Mouse (Mus musculus): ENCODE data around the gene Prkd3. TPM values are rescaled to one million over a fixed set of nuclear protein-coding genes. Genes with fewer than 3 reads are reported as not detected.

The Prkd3 gene
- polyA plus RNA-seq, 1 experiment from 2014 or later: 11.0 TPM

DNA sequence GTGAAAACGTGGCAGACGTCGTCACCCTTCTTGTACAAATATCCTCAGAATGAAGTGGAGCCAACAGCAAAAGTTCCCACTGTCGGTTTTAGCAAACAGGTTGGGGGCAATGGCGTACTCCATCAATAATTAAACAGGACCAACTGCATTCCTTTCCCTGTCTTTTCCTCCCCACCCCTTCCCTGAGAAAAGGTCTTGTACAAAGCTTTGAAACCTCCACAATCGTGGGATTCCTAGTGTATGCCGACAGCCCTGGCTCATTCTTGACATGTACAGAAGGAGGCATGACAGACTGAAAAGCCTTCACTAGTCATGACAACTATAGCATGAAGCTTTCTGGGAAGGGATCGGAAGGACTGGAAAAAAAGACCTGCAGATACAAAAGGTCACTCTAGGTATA, 67.4 kb downstream of the Prkd3 start:
- Histone ChIP-seq H3K4me1 (ENCODE audit: control insufficient read depth, insufficient read depth, low read depth, low read length) (no peaks in the 10 kb centered on the region), H3K27ac (ENCODE audit: low read depth, low read length) (no peak overlapping the region), H3K9ac (ENCODE audit: low read depth, low read length) (no peak overlapping the region), H3K4me3 (ENCODE audit: low read length) (no peak overlapping the region), H3K36me3 (ENCODE audit: control insufficient read depth, insufficient read depth, low read length) (peaks cover 10% of the 10 kb centered on the region), H3K27me3 (replicated peaks; ENCODE audit: control insufficient read depth, insufficient read depth, low read length) (no peaks in the 10 kb centered on the region), H3K9me3 (ENCODE audit: control insufficient read depth, low read length) (no peaks in the 10 kb centered on the region), H3K4me2 (ENCODE audit: low read length) (no peak overlapping the region)
- no peak for ATAC-seq
- 95% methylated on average over 8 of the region's 8 CpGs for WGBS

DNA sequence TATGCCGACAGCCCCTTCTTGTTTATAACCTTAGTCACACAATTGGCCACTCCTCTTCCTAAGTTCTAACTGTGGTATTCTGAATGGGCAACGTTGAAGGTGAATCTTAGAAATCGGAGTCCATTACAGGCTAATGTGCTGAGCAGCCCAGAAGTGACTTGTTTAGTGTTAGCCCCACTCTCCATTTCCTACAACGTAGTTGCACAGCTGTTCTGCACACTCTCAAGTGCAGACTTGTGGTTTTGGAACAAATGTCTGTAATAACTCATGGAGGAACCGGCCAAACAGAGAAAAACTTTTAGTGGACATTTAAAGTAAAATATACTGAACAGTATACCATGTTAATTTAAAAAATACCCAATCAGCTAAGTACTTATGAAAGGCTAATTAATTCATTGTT, 68.5 kb downstream of the Prkd3 start:
- Histone ChIP-seq H3K4me1 (ENCODE audit: control insufficient read depth, insufficient read depth, low read depth, low read length) (no peaks in the 10 kb centered on the region), H3K4me2 (ENCODE audit: low read length) (no peak overlapping the region), H3K36me3 (ENCODE audit: control insufficient read depth, insufficient read depth, low read length) (peaks cover 14% of the 10 kb centered on the region), H3K4me3 (ENCODE audit: low read length) (no peak overlapping the region), H3K9ac (ENCODE audit: low read depth, low read length) (no peak overlapping the region), H3K27me3 (replicated peaks; ENCODE audit: control insufficient read depth, insufficient read depth, low read length) (no peaks in the 10 kb centered on the region), H3K9me3 (ENCODE audit: control insufficient read depth, low read length) (no peaks in the 10 kb centered on the region), H3K27ac (ENCODE audit: low read depth, low read length) (no peak overlapping the region)
- WGBS: 95% methylated on average over 5 of the region's 5 CpGs
- no peak for ATAC-seq

DNA sequence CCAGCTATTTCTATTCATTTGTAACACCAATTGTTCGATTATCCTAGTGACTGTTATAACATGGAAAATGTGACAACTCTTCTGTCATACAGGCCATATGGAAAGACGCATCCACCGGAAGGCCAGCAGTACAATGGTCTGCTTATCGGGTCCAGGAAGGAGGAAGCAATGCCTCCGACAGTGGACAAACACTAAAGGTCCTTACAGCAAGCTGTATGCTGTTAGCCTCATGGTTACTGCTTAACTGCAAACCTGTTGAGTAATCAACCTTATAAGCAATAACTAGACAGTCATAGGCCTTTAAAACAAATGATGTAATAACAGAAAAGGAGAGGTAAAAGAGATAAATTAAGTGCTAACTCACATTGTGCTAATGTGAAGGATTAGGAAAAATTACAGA, 69.4 kb downstream of the Prkd3 start:
- H3K9ac ChIP-seq (ENCODE audit: low read depth, low read length): no peak overlapping the region
- no peak overlapping the region for H3K4me3 ChIP-seq (ENCODE audit: low read length)
- ATAC-seq: no peak
- no peak overlapping the region for H3K4me2 ChIP-seq (ENCODE audit: low read length)
- H3K36me3 ChIP-seq (ENCODE audit: control insufficient read depth, insufficient read depth, low read length): peaks cover 16% of the 10 kb centered on the region
- no peaks in the 10 kb centered on the region for H3K27me3 ChIP-seq (replicated peaks; ENCODE audit: control insufficient read depth, insufficient read depth, low read length)
- H3K4me1 ChIP-seq (ENCODE audit: control insufficient read depth, insufficient read depth, low read depth, low read length): no peaks in the 10 kb centered on the region
- WGBS: 93% methylated on average over 5 of the region's 5 CpGs
- H3K9me3 ChIP-seq (ENCODE audit: control insufficient read depth, low read length): no peaks in the 10 kb centered on the region
- H3K27ac ChIP-seq (ENCODE audit: low read depth, low read length): no peak overlapping the region

DNA sequence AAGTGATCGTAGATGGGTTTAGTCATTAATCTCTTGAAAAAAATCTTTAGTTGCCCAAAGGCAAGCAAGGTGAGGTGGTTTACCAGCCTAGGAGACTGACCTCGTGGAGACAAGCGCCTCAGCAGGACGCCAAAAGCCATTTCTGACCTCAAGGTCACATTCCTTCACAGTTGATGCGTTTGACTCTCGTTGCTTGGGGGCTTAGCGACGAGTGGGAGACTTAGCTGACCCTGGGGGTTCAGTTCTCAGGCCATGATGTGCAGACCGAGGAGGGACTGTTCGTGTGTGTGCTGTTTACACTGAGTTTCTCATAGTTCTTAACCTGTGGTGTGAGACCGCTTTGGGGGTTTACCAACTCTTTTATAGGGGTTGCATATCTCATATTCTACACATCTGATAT, 78.0 kb downstream of the Prkd3 start:
- H3K4me1 ChIP-seq (ENCODE audit: control insufficient read depth, insufficient read depth, low read depth, low read length): peaks cover 4% of the 10 kb centered on the region
- no peaks in the 10 kb centered on the region for H3K27me3 ChIP-seq (replicated peaks; ENCODE audit: control insufficient read depth, insufficient read depth, low read length)
- WGBS: 58% methylated on average over 11 of the region's 11 CpGs
- no peak overlapping the region for H3K4me2 ChIP-seq (ENCODE audit: low read length)
- H3K36me3 ChIP-seq (ENCODE audit: control insufficient read depth, insufficient read depth, low read length): peaks cover 18% of the 10 kb centered on the region
- no peak overlapping the region for H3K4me3 ChIP-seq (ENCODE audit: low read length)
- no peak for ATAC-seq
- no peaks in the 10 kb centered on the region for H3K9me3 ChIP-seq (ENCODE audit: control insufficient read depth, low read length)
- H3K27ac ChIP-seq (ENCODE audit: low read depth, low read length): no peak overlapping the region
- H3K9ac ChIP-seq (ENCODE audit: low read depth, low read length): no peak overlapping the region

DNA sequence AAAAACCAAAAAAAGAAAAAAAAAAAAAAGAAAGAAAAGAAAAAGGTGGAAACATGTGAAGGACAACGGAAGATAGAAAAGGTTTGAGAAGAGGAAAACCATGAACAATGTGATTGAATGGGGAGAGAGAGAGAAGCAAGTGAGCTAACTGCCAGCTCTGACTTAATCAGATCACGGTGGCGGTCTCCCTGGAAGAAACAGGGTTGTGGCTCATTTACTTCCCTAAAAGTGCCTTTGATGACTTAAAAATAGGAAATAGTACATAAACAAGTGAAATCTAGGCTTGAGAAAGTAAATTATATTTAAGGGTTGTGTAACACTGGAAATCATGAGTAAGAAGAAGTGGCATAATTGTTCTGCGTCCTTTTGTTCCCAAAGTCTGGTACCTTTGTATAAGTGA, 81.7 kb downstream of the Prkd3 start:
- peaks cover 23% of the 10 kb centered on the region for H3K36me3 ChIP-seq (ENCODE audit: control insufficient read depth, insufficient read depth, low read length)
- no peaks in the 10 kb centered on the region for H3K9me3 ChIP-seq (ENCODE audit: control insufficient read depth, low read length)
- no peak overlapping the region for H3K9ac ChIP-seq (ENCODE audit: low read depth, low read length)
- H3K27ac ChIP-seq (ENCODE audit: low read depth, low read length): no peak overlapping the region
- H3K4me1 ChIP-seq (ENCODE audit: control insufficient read depth, insufficient read depth, low read depth, low read length): peaks cover 9% of the 10 kb centered on the region
- no peaks in the 10 kb centered on the region for H3K27me3 ChIP-seq (replicated peaks; ENCODE audit: control insufficient read depth, insufficient read depth, low read length)
- 92% methylated on average over 4 of the region's 4 CpGs for WGBS
- ATAC-seq: no peak
- H3K4me3 ChIP-seq (ENCODE audit: low read length): no peak overlapping the region
- no peak overlapping the region for H3K4me2 ChIP-seq (ENCODE audit: low read length)

DNA sequence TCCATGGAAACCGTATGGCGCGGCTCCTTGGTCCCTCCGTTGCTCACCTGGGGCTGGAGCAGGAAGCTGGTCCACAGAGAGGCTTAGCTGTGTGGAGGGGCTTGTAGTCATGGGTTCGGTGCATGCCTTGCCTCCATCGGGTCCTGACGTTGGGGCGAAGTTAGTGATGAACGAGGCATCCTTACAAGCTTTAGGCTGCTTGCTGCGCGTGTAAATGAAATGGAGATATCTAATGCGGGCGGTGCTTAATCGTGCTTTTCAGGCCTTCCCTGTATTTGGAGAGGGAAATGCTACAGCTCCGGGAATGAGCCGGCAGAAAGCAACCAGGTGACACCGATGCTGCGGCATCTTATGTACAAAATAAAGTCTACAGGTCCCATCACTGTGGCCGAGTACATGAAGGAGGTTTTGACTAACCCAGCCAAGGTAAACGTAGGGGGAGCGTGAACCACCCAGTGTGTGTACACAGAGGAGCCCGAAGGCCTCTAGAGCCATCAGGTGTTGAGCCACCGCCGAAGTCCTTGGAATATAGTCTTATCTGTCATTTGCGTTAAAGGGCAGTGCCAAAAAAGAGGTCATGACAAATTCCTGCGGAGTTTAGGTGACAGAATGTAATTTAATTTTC, 83.3 kb downstream of the Prkd3 start:
- Histone ChIP-seq H3K4me3 (ENCODE audit: low read length) (peak overlapping the region; percentile 94), H3K9ac (ENCODE audit: low read depth, low read length) (peak overlapping the region; percentile 86), H3K4me2 (ENCODE audit: low read length) (peak overlapping the region; percentile 85), H3K4me1 (ENCODE audit: control insufficient read depth, insufficient read depth, low read depth, low read length) (peaks cover 13% of the 10 kb centered on the region), H3K9me3 (ENCODE audit: control insufficient read depth, low read length) (no peaks in the 10 kb centered on the region), H3K36me3 (ENCODE audit: control insufficient read depth, insufficient read depth, low read length) (peaks cover 28% of the 10 kb centered on the region), H3K27ac (ENCODE audit: low read depth, low read length) (peak overlapping the region; percentile 71), H3K27me3 (replicated peaks; ENCODE audit: control insufficient read depth, insufficient read depth, low read length) (no peaks in the 10 kb centered on the region)
- 8% methylated on average over 26 of the region's 26 CpGs for WGBS
- ATAC-seq: peak; percentile 26

DNA sequence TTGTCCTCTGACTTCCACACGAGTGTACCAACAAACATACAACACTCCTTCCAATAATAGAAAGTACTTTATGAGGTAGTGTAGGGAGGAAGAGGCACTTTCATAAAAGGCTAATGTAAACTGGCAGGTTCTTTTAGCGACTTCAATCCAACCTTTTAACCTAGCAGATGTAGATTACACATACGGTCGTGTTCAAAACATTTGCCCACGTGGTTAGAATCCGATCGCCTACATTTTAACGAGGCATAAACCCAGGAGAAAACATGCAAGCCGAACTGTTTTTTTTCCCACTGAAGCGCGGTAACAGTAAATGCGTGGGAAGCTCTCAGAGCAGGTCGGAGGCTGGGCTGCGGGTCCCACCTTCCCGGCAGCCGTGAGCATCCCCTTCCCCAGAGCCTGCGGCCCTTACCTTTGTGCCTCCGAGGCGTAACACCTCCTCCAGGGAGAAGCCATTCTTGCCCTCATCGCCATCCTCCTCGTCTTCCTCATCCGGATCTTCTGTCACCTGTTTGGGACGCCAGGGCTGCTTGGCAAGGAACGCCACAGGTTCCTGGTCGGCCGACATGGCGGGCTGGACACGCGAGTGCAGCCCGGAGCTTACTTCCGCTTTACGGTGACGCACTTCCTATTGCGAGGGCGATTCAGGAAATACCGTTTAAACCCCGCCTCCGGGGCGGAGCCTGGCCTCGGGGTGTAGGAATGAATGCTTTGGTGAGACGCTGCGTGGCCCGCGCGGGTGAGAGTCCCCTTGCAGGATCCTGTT, 84.0 kb downstream of the Prkd3 start, which contains the start of the genes Cebpz and Ndufaf7:
TSS of gene Cebpz (minus strand) at position 601 of the 763 bp plus-strand sequence.
TSS of gene Ndufaf7 (plus strand) at position 671 of the 763 bp plus-strand sequence.
- H3K9ac ChIP-seq (ENCODE audit: low read depth, low read length): peak within 1 kb of the TSS; percentile 86
- H3K4me1 ChIP-seq (ENCODE audit: control insufficient read depth, insufficient read depth, low read depth, low read length): peaks cover 13% of the 10 kb centered on the region
- H3K4me3 ChIP-seq (ENCODE audit: low read length): peak within 1 kb of the TSS; percentile 94
- H3K27me3 ChIP-seq (replicated peaks; ENCODE audit: control insufficient read depth, insufficient read depth, low read length): no peaks in the 10 kb centered on the region
- no peaks in the 10 kb centered on the region for H3K9me3 ChIP-seq (ENCODE audit: control insufficient read depth, low read length)
- peak; percentile 100 for ATAC-seq
- peaks cover 24% of the 10 kb centered on the region for H3K36me3 ChIP-seq (ENCODE audit: control insufficient read depth, insufficient read depth, low read length)
- 0% methylated on average over 45 of the region's 45 CpGs for WGBS
- peak within 1 kb of the TSS; percentile 71 for H3K27ac ChIP-seq (ENCODE audit: low read depth, low read length)
- peak within 1 kb of the TSS; percentile 87 for H3K4me2 ChIP-seq (ENCODE audit: low read length)

DNA sequence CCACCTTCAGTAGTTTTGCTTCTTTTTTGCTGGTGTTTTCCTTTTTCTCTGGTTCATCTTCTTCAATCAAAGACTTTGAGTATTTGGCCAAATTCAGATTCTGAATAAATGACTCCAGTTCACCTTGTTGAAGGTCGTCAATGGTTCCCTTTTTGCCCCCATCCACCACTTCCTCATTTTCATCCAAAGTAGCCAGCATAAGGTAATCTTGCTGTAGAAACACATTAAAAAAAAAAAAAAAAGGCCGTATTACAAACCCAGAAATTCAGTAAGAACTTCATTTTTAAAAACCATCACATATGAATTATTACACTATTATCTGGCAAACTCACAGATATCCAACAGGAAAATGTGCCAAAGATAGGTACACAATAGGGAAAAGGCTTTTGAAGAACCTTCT, 84.8 kb downstream of the Prkd3 start:
- peak overlapping the region; percentile 94 for H3K4me3 ChIP-seq (ENCODE audit: low read length)
- H3K4me1 ChIP-seq (ENCODE audit: control insufficient read depth, insufficient read depth, low read depth, low read length): peaks cover 13% of the 10 kb centered on the region
- H3K9me3 ChIP-seq (ENCODE audit: control insufficient read depth, low read length): no peaks in the 10 kb centered on the region
- WGBS: 89% methylated on average over 2 of the region's 2 CpGs
- peak overlapping the region; percentile 87 for H3K4me2 ChIP-seq (ENCODE audit: low read length)
- no peak overlapping the region; the same call in 1 of the 2 replicates for H3K9ac ChIP-seq (ENCODE audit: low read depth, low read length)
- no peaks in the 10 kb centered on the region for H3K27me3 ChIP-seq (replicated peaks; ENCODE audit: control insufficient read depth, insufficient read depth, low read length)
- H3K27ac ChIP-seq (ENCODE audit: low read depth, low read length): no peak overlapping the region
- peaks cover 29% of the 10 kb centered on the region for H3K36me3 ChIP-seq (ENCODE audit: control insufficient read depth, insufficient read depth, low read length)
- no peak for ATAC-seq

DNA sequence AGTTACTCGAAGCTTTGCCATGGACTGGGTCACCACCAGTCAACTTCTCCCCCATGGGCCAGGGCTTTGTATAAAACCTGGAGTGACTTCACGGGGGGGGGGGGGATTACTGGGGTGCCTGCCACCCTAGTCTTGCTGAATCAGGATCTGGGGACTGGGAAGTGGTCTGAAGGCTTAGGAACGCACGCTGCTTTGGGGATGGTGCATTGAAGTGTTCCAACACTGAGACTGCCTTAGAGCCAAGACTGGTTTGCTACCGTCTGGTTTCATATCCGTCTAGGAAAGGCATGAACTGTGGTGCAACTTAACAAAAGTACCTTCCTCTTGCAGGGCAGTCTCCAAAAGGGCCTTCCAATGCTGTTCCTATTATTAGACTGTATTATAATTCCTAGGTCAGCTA, 102.9 kb downstream of the Prkd3 start:
- ATAC-seq: no peak
- Histone ChIP-seq H3K9ac (ENCODE audit: low read depth, low read length) (peak overlapping the region; percentile 82; the same call in 1 of the 2 replicates), H3K36me3 (ENCODE audit: control insufficient read depth, insufficient read depth, low read length) (peaks cover 32% of the 10 kb centered on the region), H3K9me3 (ENCODE audit: control insufficient read depth, low read length) (no peaks in the 10 kb centered on the region), H3K27me3 (replicated peaks; ENCODE audit: control insufficient read depth, insufficient read depth, low read length) (no peaks in the 10 kb centered on the region), H3K4me2 (ENCODE audit: low read length) (peak overlapping the region; percentile 83), H3K4me1 (ENCODE audit: control insufficient read depth, insufficient read depth, low read depth, low read length) (peaks cover 12% of the 10 kb centered on the region), H3K27ac (ENCODE audit: low read depth, low read length) (no peak overlapping the region; the same call in 1 of the 2 replicates), H3K4me3 (ENCODE audit: low read length) (no peak overlapping the region; the same call in 1 of the 2 replicates)
- 35% methylated on average over 6 of the region's 6 CpGs for WGBS
